In genomic region chr14:78667763-78668162, GRCm38 (mm10) we compare ENCODE assay signal across 5 mouse cellular contexts.
"Had no signal": no experiment of that assay in that cellular context is flagged by ENCODE, and none has a peak within 500 bp of the region (broad histone marks: within the 10 kb centered on the region; RNA-seq: fewer than 3 reads in every experiment).

No protein-coding gene starts in this region.

- H3K27ac ChIP-seq: kidney, embryonic 15.5 days; limb, embryonic 13.5 days; liver, embryonic 14.5 days; neural tube, embryonic 12.5 days had no signal

- H3K4me1 ChIP-seq: kidney, embryonic 15.5 days; limb, embryonic 13.5 days; neural tube, embryonic 12.5 days had no signal

- H3K9me3 ChIP-seq: kidney, embryonic 15.5 days; limb, embryonic 13.5 days; neural tube, embryonic 12.5 days had no signal

- H3K4me3 ChIP-seq: kidney, embryonic 15.5 days; limb, embryonic 13.5 days; myocyte; neural tube, embryonic 12.5 days had no signal

- H3K9ac ChIP-seq: kidney, embryonic 15.5 days; limb, embryonic 13.5 days; liver, embryonic 14.5 days; neural tube, embryonic 12.5 days had no signal

- H3K27me3 ChIP-seq: kidney, embryonic 15.5 days; limb, embryonic 13.5 days; neural tube, embryonic 12.5 days had no signal

- H3K4me2 ChIP-seq: kidney, embryonic 15.5 days; limb, embryonic 13.5 days; neural tube, embryonic 12.5 days had no signal

- H3K36me3 ChIP-seq: kidney, embryonic 15.5 days; limb, embryonic 13.5 days; neural tube, embryonic 12.5 days had no signal
